Mouse (Mus musculus) liver, adult (tissue): Measurements from ENCODE around the gene Atxn2.

Source experiments
- GATA4 ChIP-seq: IDR thresholded peaks from 2 replicates; pipeline ENCODE4 v1.6.1; 2014; ENCODE audit warnings: mild to moderate bottlenecking, low read length; ENCODE audit not compliant: insufficient replicate concordance

Gene Atxn2

DNA sequence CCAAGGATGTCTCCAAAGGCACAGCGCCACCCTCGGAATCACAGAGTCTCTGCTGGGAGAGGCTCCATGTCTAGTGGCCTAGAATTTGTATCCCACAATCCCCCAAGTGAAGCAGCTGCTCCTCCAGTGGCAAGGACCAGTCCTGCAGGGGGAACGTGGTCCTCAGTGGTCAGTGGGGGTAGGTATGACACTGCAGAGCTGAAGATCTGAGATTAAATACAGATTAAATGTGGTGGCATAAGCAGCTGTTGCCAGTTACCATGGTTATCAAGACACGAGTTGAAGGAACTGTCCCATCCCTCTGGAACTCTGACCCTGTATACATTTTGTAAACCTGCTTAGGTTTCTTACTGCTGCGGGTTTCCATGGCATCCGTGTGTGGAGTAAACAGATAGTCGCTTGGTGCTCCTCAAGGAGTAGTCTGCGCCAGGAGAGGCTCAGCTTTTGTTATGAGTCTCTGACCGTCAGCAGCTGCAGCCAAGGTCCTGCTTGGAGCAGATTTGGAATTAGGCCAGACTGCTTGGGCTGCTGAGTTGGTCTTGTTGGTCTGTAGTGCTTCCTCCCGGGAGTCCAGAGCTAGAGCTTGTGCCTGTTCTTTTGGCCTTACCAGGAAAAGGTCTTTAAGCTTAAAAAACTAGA is 72.8 kb downstream of the Atxn2 start:
- TF ChIP-seq GATA4, result no peak

DNA sequence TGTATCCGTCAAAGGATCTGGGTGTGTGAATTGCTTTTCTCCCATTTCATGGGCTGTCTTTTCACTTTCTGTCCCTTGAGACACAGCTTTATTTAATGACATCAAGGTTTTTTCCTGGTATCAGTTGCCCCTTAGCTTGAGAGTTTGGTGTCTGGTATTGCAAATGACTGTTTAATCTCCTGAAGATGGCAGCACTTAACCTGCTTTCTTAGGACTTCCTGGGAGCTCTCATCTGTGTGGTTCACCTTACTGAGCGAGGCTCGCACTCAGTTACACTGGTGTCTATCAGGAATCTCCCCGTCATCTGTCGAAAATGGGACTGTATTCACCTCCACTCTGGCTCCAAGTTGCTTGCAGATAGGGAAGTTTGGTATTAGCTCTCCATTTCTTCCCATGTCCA is 79.9 kb downstream of the Atxn2 start:
- no peak for TF ChIP-seq GATA4

DNA sequence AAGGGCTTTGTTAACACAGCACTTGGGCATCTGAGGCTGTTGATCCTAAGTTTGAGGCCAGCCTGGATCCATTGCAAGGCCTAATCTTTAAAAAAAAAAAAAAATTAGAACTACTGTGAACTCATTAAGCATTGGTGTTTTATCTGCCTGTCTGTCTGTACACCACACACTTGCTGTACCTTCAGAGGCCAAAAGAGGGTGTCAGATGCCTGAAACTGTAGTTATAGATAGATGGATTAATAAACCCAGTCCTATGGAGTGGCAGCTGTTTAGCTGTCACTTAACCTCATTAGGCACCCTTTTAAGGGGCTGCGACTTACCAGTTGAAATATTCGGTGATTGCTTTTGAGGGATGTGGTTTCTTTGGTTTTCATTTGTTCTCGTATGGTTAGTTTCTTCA is 84.7 kb downstream of the Atxn2 start:
- no peak for TF ChIP-seq GATA4

DNA sequence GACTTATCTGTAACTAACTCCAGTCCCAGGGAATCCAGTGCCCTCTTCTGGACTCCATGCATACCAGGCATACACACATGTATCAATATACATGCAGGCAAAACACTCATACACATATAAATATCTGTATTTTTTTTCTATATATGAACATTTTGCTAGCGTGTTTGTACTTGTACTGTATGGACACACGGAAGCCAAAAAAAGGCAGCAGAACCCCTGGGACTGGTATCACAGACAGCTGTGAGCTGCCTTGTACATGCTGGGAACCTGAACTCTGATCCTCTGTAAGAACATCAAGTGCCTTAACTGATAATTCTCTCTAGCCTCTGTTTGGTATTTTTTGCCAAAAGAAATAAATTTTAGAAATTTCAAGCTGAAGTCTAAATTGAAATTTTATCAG is 87.3 kb downstream of the Atxn2 start:
- TF ChIP-seq GATA4, result no peak

DNA sequence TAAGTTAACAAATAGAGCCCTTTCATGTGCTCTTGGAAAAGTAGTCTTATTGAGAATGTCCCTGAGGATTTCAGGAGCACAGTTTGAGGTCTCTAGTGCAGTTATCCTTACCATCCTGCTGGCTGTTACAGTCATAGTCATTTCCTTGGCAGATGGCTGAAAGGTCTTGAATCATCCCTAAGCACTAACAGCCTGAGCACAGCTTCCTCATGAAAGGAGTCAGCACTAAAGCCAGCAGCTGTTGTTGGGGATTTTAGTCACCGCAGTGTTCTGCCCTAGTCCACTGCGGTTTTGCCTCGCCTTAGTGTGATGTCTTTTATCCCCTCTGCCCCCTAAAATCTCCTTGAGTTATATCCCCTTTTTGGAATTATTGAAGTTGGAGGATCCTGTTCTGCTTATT is 96.0 kb downstream of the Atxn2 start:
- no peak for TF ChIP-seq GATA4

DNA sequence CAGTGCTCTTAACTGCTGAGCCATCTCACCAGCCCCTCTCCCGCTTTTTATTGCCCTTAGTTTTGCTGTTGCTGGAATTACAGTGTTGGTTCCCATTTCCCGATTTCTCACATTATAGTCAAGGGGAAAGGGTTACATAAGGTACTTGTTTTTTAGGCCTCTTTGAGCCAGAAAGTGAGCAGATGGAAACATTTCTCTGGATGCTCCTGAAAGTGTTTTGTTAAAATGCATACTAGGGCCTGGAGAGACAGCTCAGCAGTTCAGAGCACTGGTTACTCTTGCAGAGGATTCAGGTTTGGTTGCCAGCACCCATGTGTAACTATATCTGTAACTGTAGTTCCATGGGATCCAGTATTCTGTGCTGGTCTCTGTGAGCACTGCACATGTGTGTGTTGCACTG is 97.1 kb downstream of the Atxn2 start:
- no peak for TF ChIP-seq GATA4

DNA sequence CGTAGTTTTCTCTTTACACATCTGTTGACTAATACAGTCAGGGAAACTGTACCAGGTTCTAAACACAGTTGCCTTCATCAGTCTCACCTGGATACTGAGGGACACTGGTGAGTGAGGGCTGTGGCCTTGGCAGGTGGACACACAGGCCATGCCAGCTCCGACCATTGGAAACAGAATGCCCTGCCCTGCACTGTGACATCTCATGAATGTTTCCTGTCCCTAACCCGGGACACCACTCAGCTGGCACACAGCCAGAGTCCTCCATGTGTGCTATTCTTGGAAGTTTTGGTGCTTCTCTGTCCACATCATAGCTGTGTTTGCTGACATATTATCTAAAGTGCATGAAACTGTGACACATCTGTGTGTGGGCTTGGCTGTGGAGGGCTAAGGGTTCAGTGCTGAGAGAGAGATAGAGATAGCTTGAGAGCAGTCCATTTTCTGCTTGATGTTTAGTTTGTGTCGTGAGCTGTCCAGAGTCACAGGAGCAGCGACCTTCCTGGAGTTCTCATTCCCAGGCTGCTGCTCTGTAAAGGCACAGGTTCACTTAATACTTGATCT is 98.6 kb downstream of the Atxn2 start:
- TF ChIP-seq GATA4, result no peak

DNA sequence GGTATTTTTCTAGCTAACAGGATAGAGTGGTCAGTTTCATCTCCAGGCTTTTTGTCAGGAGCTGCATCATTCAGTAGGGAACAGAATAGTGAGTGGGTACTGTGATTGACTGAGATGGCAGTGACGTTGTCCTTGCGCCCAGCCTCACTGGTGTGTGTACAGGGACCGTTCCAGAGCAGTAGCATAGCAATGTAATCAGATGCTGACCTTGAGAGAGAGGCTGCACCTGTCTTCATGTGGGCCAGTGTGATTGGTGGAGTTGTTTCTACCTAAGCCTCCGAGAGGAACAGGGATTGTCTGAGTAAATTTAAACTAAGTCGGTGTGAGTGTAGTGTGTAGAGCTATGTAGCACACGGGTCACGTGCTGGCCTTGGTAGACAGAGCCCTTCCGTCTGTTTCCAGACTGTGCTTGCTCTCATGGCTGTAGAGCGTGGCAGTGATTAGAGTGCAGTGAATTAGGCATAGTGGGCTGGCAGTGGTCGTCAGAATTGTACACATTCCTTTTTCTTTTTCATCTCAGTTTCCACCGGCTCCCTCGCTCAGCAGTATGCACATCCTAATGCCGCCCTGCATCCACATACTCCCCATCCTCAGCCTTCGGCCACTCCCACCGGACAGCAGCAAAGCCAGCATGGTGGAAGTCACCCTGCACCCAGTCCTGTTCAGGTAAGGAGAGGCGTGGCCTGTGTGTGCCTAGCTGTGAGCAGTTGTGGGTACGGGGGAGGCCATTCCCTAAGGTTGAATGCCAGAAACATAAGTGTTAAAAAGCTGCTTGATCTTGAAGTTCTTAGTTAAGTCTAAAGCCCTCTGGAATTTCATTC is 99.4 kb downstream of the Atxn2 start:
- TF ChIP-seq GATA4, result no peak

DNA sequence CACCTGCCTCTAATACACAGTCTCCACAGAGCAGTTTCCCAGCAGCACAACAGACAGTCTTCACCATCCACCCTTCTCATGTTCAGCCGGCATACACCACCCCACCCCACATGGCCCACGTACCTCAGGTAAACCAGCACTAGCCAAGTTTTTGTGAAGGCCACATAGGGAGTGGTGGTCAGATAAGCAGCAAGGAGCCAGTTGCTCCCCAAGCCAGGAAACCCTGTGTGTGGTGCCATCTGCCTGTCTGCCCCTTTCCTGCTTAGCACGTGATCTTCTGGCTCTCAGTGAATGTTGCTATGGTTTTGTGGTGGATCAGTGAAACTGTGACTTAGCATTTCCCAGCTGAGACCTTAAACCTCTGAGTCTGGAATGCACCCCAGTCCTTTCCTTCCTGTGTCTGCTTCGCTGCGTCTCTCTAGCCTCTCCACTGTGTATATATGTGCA is 100.4 kb downstream of the Atxn2 start:
- TF ChIP-seq GATA4, result no peak

DNA sequence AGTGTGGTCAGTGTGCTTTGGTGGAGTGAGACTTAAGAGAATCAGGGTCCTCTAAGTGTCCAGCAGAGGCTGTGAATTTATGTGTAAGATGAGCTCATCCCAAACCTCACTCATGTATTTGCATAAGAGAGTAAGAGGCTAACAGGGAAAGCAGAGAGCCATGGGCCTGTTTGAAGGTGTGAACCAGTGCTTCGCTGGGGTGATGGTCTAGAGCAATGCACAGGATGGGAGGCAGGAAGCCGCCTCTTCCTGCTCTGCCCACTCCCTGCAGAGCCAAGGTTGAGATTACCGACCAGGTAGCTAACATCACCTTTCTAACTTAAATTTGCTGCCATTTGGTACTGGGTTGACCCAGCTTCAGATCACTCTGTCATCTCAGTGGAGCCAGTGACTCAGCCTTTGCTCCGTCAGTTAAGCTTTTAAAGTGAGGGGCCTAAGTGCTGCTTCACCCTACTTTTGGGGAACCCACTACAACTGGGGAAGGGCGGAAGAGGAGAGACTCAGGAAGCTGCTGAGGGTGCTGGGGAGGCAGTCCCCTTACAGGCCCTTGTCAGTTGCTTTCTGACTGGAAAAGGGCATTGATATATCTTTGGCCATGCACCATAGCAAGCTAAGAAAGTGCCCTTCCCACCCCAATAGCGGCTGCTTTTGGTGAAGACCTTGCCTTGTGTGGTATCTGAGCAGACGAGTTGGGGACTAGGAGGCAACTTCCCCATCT is 101.5 kb downstream of the Atxn2 start:
- TF ChIP-seq GATA4, result no peak

DNA sequence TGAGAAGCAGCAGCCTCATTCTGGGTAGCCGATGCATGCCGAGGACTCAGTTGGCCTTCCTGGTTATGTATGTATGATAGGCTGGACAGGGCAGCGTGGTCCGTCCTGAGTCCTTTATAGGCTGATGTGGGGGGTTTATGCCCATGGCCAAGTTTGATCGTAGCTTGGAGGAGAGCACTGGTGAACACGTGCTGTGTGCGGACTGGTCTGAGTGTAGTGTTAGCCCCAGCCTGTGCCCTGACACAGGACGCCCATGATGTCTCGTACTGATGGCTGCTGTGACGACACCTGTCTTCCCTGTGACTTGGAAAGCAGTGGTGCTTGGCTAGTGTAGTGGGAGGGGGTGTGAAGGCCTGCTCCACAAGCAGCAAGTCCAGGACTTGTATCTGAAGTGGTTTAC is 102.6 kb downstream of the Atxn2 start:
- no peak for TF ChIP-seq GATA4

DNA sequence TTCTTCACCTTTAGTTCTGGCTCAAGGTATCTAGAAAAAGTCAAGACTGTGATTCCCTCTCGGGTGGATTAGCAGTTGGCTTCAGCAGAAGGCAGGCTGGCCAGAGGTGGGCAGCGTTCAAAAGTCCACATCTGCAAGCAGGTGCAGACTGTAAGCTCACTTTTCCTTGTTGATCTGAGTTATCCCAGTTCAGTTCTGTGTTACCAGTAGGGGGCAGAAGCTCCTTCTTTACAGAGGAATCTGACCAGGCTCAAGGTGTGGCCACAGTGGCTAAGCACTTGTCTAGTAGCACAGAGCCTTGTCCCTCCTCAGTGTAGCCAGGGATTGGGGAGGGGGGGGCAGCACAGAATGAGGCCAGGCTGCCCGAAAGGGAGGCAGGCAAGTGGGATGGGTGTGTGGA is 103.9 kb downstream of the Atxn2 start:
- TF ChIP-seq GATA4, result no peak

DNA sequence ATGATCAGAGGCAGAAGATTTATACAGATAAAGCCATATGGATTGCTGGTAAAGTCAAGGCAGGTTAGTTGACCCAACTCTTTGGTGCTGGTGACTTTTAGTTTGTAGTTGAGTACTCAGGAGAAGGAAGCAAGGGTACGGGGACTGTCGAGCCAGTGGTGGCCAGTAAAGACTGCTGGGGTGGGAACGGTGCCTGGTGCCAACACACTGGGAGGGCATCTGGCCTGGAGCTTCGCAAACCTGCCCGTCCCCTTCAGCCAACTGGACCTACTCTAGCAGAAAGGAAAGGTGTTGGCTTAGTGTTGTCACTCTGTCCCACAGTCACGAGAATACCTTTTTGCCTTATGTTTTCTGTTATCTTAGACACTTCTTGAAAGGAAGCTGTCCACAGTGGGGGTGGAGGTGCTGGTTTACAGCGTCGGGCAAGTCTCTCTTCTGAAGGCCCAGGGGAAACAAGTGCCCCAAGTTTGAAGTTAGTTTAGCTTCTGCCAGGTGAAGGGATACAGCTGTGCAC is 104.8 kb downstream of the Atxn2 start:
- TF ChIP-seq GATA4, result no peak

DNA sequence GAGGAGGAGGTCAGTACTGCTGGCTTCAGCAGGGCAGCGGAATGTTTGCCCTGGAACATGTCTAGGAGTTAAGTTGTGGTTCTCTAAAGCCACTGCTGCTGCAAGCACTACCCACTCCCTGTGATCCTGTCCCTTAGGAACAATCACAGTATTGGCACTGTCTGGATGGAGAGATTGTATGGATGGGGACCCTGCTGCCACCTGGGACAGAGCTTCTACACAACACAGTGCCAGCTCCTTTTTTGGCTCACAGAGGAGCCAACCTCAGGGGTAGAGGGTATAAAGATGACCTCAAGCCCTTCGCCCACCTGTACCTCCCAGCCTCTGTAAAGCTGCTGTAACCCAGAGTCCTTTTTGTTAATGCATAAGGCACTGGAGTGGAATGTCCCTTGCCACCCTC is 105.5 kb downstream of the Atxn2 start:
- TF ChIP-seq GATA4, result no peak

DNA sequence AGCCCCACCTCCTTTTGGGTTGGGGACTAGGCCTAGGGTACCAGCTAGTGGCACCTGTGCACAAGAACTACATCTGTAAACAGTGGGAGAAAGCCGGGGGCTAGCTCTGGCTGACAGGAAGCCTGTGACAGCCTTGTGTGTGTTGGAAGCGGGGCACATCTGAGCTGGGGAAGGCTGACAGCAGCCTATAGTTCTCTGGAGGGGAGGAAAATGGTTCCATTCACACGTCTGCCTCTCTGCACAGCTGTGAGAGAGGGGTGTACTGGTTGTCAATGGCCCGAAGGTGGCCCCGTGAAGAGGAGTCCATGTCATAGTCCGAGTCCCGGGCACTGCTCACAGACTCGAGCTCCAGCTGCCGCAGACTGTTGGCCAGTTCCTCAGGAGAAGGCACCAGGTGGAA is 106.4 kb downstream of the Atxn2 start:
- no peak for TF ChIP-seq GATA4

DNA sequence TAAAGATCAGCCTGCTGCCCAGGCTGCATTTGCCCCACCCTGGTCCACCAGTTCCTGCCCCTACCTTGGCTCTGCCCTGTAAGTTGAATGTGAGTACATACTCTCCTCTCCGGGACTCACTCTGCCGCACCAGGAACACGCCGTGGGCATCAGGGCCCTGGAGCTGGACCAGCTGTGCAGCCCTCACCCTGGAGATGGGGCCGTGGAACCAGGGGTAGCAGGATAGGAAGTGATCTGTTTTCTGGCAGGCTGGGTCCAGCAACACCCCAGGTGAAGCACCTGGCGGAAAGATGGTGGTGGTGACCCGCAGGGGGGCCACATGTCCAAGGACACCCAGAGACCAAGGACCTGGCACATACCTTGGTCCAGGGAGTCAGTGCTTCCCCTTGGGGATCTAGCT is 107.3 kb downstream of the Atxn2 start:
- no peak for TF ChIP-seq GATA4

DNA sequence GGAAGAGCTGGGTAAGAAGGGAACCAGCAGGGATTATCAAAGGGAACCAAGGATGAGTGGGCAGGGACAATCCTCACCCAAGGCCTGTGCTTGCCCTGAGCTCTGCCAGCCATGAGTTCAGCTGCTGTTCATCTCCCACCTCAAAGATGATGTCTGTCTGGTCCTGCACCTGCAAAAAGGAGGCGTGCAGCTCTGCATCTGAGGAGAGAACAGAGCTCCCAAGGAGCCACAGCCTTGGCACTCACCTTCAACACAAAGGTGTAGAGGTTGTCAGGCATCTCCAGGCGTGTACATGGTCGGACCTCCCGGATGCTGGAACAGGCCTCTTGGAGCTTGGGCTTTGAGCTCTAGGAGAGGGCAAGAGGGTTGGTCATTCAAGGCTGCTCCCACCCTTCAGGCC is 107.7 kb downstream of the Atxn2 start:
- TF ChIP-seq GATA4, result no peak
